Mouse (Mus musculus) adrenal gland, adult (tissue): ENCODE data around the gene Trappc2.

Experiments used
- DNase-seq, 2 experiments: peaks; one replicate each; pipeline ENCODE4 v3.0.0; 2022 to 2023; ENCODE audit warnings: low spot score in 1 of 2; ENCODE audit not compliant: inconsistent age in 2 of 2

Gene Trappc2

GRCm38 (mm10) chrX:166440036-166440615 lies at the start of gene Trappc2:
TSS of gene Trappc2 (plus strand) at chrX:166440574.
- DNase-seq = no peak

DNA sequence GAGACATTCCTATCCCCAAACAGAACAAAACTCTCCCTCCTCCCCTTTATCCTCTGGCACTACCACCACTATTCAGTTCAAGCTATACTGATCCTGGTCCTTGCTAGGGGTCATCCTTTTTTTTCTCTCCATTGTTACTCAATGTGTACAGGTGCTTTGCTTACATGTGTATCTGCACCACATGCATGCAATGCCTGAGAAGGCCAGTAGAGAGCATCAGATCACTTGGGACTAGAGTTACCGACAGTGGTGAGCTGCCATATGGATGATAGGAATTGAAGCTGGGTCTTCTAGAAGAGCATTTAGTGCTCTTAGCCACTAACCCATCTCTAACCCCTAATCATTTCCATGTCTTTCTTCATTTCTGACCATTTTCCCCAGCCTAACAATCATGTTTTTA lies 46.6 kb upstream of the Trappc2 start:
- DNase-seq = no peak

- DNase-seq = no peak
These were observed 32.5 kb upstream of the Trappc2 start for GRCm38 (mm10) chrX:166407865-166408264.

DNA sequence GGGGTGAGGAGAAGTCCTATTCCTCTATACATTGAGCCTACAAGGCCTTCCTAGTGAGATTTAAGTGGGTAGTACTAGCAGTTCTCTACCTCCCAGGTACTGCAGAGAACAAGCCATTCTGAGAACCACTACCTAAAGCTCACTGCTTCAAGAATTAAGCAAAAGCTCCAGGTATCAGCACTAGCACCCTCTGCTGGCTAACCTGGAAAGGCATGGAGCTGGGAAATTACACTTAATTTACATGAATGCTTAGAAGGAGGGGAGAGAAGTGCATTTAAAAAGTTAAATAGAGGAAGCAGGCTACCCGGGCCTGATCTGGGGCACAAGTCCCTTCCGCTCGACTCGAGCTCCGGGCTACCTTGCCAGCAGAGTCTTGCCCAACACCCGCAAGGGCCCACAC lies 24.2 kb upstream of the Trappc2 start:
- DNase-seq = peak in 1 of 2 experiments; percentile 39

GRCm38 (mm10) chrX:166434812-166435211 lies 5.6 kb upstream of the Trappc2 start:
- no peak for DNase-seq

DNA sequence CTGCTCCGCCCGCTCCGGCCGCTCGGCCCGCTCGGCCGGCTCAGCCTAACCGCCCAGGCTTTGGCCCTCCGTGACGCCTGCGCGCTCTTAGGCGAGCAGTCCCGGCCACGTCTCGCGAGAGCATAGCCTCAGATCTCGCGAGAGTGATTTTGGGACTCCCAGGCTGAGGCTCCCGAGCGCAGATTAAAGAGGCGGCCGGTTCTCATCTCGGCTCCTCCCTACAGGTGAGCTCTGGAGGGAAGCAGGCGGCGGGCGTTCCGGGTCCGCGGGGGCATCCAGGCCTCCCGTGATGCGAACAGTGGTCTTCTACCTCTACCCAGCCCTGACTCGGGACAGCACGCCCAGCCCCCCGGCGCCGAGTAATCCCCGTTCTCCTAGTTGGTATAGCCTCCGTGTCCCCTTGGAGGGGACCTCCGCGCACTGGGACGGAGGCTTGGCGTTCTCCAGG lies 266 bp downstream of the Trappc2 start, which contains the start of gene Ofd1:
Gene Ofd1, minus strand, starts transcription at position 89 of the 448 bp plus-strand sequence.
- peak; percentile 91 to 94 for DNase-seq

DNA sequence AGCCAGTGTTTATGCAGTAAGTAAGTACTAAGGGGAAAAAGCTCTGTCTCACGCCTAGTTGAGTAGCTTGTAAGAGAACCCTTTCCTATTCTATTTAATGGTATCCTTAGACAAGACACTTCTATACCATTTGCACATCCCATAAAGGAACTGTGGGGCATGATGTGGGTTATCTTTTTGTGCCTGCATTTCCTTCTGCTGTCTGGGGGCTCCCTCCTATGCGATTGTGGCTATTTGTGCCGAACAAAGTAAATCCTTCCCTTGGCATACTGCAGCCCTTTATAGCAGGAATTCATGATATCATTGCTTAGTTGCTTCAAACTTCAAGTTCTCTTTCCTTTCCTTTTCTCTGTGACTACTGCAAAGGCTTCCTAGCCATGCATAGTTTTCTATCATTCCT lies 4.2 kb downstream of the Trappc2 start:
- DNase-seq = no peak

DNA sequence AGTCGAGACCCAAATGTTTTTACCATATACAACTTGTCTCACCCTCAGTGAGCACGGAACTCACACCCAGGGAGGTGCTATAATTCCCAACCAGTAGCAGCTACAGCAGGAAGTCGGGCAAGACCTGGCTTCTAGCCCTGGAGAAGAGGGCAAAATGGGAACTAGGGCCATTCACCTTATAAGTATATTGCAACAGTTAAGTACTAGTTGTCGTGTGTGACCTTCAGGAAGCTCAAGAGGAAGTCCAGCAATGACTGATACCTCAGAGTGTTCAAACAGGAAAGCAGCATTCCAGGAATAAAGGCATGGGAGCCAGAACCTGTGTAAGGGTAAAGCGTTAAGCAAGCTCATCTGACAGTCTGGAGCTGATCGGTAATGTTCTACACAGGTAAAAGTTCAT lies 13.2 kb downstream of the Trappc2 start:
- no peak for DNase-seq

GRCm38 (mm10) chrX:166454331-166454730 lies 14.0 kb downstream of the Trappc2 start:
- peak in 1 of 2 experiments; percentile 13 for DNase-seq

DNA sequence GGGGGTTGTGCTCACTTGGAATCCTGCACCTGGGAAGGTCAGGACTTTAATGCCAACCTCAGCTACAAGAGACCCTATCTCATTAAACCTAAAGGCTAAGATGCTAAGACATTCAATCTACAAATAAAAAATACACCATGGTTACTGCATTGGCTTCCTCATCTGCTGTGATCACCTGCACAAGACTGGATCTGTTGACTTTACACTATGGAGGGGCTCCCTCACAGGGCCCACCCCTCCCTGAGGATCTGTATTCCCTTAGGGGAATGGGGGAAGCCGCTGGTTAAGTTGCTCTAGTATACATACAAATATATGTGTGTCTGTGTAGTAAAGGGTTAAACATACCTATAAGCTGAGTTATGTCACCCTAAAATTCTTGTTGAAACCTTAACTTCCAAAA lies 15.2 kb downstream of the Trappc2 start:
- DNase-seq = no peak

DNA sequence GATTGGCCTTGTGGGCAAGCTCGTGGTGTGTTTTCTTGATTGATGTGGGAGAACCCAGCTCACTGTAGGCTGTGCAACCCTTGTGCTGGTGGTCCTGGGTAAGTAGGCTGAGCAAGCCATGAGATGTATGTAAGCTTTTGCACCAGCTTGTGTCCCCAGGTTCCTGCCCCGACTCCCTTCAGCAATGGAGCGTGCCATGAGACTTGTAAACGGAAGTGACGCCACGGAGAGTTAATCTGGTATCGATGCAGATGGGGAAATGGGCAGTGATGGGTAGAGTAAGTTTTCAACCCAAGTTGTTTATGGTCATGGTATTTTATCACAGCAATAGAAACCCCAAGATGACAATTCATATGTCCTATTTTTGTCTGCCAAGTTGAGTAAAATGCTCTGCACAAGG lies 27.9 kb downstream of the Trappc2 start:
- DNase-seq = no peak

GRCm38 (mm10) chrX:166472612-166473011 lies 32.2 kb downstream of the Trappc2 start:
- no peak for DNase-seq

GRCm38 (mm10) chrX:166477393-166477792 lies 37.0 kb downstream of the Trappc2 start:
- DNase-seq = peak in 1 of 2 experiments; percentile 56

GRCm38 (mm10) chrX:166478631-166479364 lies 38.4 kb downstream of the Trappc2 start:
- peak; percentile 25 to 75 for DNase-seq

DNA sequence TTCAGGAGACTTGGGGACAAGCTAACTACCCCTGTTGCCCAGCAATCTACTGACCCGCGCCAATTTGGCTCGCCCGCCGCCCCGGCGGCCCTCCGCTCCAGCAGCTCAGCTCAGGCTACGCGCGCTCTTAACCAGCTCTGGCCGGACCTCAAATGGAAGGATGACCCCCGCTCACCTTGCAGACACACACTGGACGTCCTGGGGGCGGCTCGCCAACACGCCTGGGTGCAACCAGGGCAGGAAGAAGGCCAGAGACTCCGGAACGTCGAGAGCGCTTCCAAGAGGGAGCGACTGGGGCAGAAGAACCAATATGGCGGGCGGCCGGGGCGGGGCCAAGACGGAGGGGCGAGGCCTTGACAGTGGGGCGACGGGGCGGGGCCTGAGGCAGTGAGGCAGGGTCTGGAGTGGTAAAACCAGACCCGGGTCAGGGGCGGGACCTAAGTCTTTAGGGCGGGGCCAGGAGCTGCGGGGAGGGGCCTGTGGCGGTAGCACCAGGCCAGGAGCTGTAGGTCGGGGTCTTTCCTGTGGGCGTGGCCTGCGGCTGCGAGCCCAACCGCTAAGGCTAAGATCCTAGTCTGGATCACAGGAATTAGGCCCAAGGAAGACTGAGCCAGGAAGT lies 39.1 kb downstream of the Trappc2 start, which contains the start of gene Rab9:
Gene Rab9, minus strand, starts transcription at position 503 of the 619 bp plus-strand sequence.
- DNase-seq = peak; percentile 94 to 97

DNA sequence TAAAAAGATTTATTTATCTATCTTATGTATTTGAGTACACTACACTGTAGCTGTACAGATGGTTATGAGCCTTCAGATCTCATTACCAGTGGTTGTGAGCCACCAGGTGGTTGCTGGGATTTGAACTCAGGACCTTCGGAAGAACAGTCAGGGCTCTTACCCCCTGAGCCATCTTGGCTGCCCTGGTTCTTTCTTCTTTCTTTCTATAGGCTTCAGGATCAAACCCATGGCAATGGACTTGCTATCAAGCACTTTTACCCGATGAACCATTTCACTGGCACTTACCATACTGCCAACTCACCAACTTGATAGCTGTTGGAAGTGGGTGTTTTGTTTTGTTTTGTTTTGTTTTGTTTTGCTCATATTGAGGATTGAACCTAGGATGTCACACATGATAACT lies 54.7 kb downstream of the Trappc2 start:
- DNase-seq = no peak

DNA sequence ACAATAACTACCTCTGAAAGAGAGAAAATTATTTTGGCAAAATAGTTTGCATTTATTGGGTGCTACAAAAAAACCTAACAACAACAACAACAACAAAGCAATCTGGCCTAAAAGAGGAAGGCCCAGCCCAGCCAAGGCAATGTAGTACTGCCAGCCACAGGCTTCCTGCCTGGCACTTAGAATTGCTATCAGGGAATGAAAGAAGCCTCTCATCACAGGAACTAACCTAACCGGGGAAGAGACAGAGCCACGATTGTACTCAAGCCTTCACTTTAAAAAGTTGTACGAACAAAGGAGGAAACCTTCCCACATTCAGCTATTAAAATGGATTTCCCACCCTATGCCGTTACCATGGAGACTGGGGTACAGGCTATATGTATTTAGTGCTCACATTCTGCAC lies 57.4 kb downstream of the Trappc2 start:
- no peak for DNase-seq

DNA sequence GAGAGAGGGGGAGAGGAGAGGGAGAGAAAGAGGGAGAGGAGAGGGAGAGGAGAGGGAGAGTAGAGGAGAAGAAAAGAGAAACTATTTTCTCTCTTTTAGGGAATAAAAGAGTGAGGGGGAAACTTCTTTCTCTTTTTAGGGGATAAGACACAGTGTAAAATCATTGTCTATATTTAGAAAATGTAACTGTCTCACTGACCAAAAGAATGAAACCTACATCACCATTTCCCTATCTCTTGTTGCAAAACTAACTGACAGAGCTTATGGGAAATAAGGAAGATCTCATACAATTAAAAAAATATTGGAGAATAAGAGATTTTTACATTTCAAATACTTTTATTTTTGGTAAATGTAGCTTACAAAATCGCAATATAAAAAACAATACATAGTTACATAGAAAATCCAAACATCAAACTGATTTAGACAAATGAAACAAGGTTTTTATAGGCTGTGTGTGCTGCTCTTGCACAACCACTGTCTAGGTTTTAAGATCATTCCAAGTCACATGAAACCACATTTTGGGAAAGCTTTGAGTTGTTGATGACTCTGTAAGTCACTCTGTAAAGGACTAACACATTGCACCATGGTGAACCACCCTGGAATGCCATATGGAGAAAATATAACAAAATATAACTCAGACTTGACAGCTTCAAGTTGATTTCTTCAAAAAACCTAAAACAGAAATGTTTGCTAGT lies 59.3 kb downstream of the Trappc2 start:
- no peak for DNase-seq
